17 mouse cellular contexts compared by ENCODE assay signal in genomic region chr7:80875727-80876126, GRCm38 (mm10). TPM values are rescaled to one million over a fixed set of nuclear protein-coding genes. Genes with fewer than 3 reads are reported as not detected.
A peak's percentile ranks its signal among the peaks of the same experiment; 100 is the strongest.
DNase-seq lines count a peak whose midpoint lies in the region; ATAC-seq and TF ChIP-seq lines count a peak whose summit lies in the region.
"Had no signal": no experiment of that assay in that cellular context is flagged by ENCODE, and none has a peak within 500 bp of the region (broad histone marks: within the 10 kb centered on the region; RNA-seq: fewer than 3 reads in every experiment).

No protein-coding gene starts in this region.

- TF ChIP-seq CTCF in lung, postnatal 0 days (IDR thresholded peaks at IDR 0.05), result peak; percentile 28
- no peak for TF ChIP-seq CTCF in brain, embryonic 14.5 days (IDR thresholded peaks at IDR 0.05; ENCODE audit: borderline replicate concordance, extremely low read depth, insufficient read depth, insufficient read length)

- H3K4me1 ChIP-seq in kidney, embryonic 15.5 days, result no peaks in the 10 kb centered on the region
- no peaks in the 10 kb centered on the region for H3K4me1 ChIP-seq in lung, postnatal 0 days (ENCODE audit: insufficient read depth, low read depth, low read length)
- H3K4me1 ChIP-seq: embryonic facial prominence, embryonic 12.5 days; limb, embryonic 12.5 days had no signal

- no peaks in the 10 kb centered on the region for H3K27me3 ChIP-seq in kidney, embryonic 15.5 days
- no peaks in the 10 kb centered on the region for H3K27me3 ChIP-seq in lung, postnatal 0 days (replicated peaks; ENCODE audit: insufficient read depth, low read length)
- H3K27me3 ChIP-seq: limb, embryonic 12.5 days had no signal

- ATAC-seq in kidney, embryonic 15.5 days (replicated peaks; ENCODE audit: low FRiP score), result 0 out of 2 replicates have a peak, but pooled peaks have one; percentile 30
- ATAC-seq in lung, postnatal 0 days, result no peak
- ATAC-seq in activated CD4-positive, CD25-positive, alpha-beta regulatory T cell, adult 4 months, result no peak
- ATAC-seq: inflammation-experienced regulatory T-cells, adult 6 months had no signal

- H3K4me3 ChIP-seq in kidney, embryonic 15.5 days (replicated peaks), result no peak overlapping the region
- H3K4me3 ChIP-seq in lung, postnatal 0 days (ENCODE audit: low read depth, low read length), result no peak overlapping the region
- H3K4me3 ChIP-seq: embryonic facial prominence, embryonic 12.5 days; heart, embryonic 10.5 days; limb, embryonic 12.5 days had no signal

- no peak overlapping the region for H3K27ac ChIP-seq in kidney, embryonic 15.5 days
- H3K27ac ChIP-seq in lung, postnatal 0 days (ENCODE audit: low read length), result no peak overlapping the region
- H3K27ac ChIP-seq: embryonic facial prominence, embryonic 12.5 days; heart, embryonic 10.5 days; limb, embryonic 12.5 days had no signal

- no peak for TF ChIP-seq EP300 in lung, postnatal 0 days (IDR thresholded peaks at IDR 0.05)

- WGBS in kidney, embryonic 15.5 days, result 54% methylated on average over 37 of the region's 37 CpGs
- WGBS in lung, postnatal 0 days, result 65% methylated on average over 37 of the region's 37 CpGs

- TF ChIP-seq POLR2A in brain, embryonic 14.5 days (IDR thresholded peaks at IDR 0.05; ENCODE audit: borderline replicate concordance, extremely low read depth, insufficient read depth, insufficient read length, poor library complexity, severe bottlenecking), result no peak

- no peak overlapping the region for H3K9ac ChIP-seq in kidney, embryonic 15.5 days
- no peak overlapping the region for H3K9ac ChIP-seq in lung, postnatal 0 days (replicated peaks; ENCODE audit: low read depth)
- H3K9ac ChIP-seq: embryonic facial prominence, embryonic 12.5 days; limb, embryonic 12.5 days had no signal

- no peaks in the 10 kb centered on the region for H3K9me3 ChIP-seq in kidney, embryonic 15.5 days (replicated peaks)
- H3K9me3 ChIP-seq in lung, postnatal 0 days (ENCODE audit: low read length), result no peaks in the 10 kb centered on the region
- H3K9me3 ChIP-seq: embryonic facial prominence, embryonic 12.5 days; heart, embryonic 10.5 days; limb, embryonic 12.5 days had no signal

- H3K4me2 ChIP-seq in kidney, embryonic 15.5 days, result no peak overlapping the region
- H3K4me2 ChIP-seq in lung, postnatal 0 days (replicated peaks; ENCODE audit: low read depth, low read length), result no peak overlapping the region
- H3K4me2 ChIP-seq: embryonic facial prominence, embryonic 12.5 days; limb, embryonic 12.5 days had no signal

- no peak for DNase-seq in kidney, postnatal 14 days
- no peak for DNase-seq in lung, postnatal 0 days (ENCODE audit: low spot score)
- DNase-seq in lung, postnatal 36 days, result no peak
- DNase-seq in ES-CJ7 (ENCODE audit: low read depth, low spot score), result peak; percentile 74
- DNase-seq in brain, embryonic 14.5 days (ENCODE audit: low read depth), result peak; percentile 10
- DNase-seq in urinary bladder, postnatal 4 days (ENCODE audit: low spot score in 2 of 2), result no peak
- DNase-seq: cerebellum, postnatal 25 days; gastrocnemius, postnatal 25 days; heart, postnatal 14 days; kidney, postnatal 25 days; lung, postnatal 10 days had no signal

- H3K36me3 ChIP-seq in kidney, embryonic 15.5 days, result peaks cover 75% of the 10 kb centered on the region
- H3K36me3 ChIP-seq in lung, postnatal 0 days (ENCODE audit: insufficient read depth, low read length), result peaks cover 10% of the 10 kb centered on the region; the same call in 1 of the 2 replicates

RNA-seq across cellular contexts. Expression of gene Zscan2, which starts 15.0 kb away (rescaled TPM):
- 2.8 and 2.9 TPM in 2 replicates for polyA plus RNA-seq in kidney, embryonic 15.5 days (2015; fragmentation: Nextera tagmentation; extraction: Ambion mirVana)
- polyA plus RNA-seq in lung, postnatal 0 days (2015; fragmentation: Nextera tagmentation; extraction: Ambion mirVana), result 1.1 and 1.5 TPM in 2 replicates
- 31.2 and 37.1 TPM in 2 replicates for polyA plus RNA-seq in brain, embryonic 14.5 days (2012; rRNA removed)
- polyA plus RNA-seq in activated CD4-positive, CD25-positive, alpha-beta regulatory T cell, adult 4 months (2017; shearing (Covaris generic)), result 1 to 10 TPM; 3.0 to 3.3 TPM

RNA-seq across cellular contexts. Expression of gene Wdr73, which starts 25.3 kb away (rescaled TPM):
- polyA plus RNA-seq in kidney, embryonic 15.5 days (2015; fragmentation: Nextera tagmentation; extraction: Ambion mirVana), result 36.7 and 37.5 TPM in 2 replicates
- 17.5 and 20.7 TPM in 2 replicates for polyA plus RNA-seq in lung, postnatal 0 days (2015; fragmentation: Nextera tagmentation; extraction: Ambion mirVana)
- polyA plus RNA-seq in brain, embryonic 14.5 days (2012; rRNA removed), result 32.8 and 37.1 TPM in 2 replicates
- polyA plus RNA-seq in activated CD4-positive, CD25-positive, alpha-beta regulatory T cell, adult 4 months (2017; shearing (Covaris generic)), result 10 to 100 TPM; 22.5 to 27.1 TPM

RNA-seq across cellular contexts. Expression of gene Nmb, which starts 29.1 kb away (rescaled TPM):
- 8.2 and 10.0 TPM in 2 replicates for polyA plus RNA-seq in kidney, embryonic 15.5 days (2015; fragmentation: Nextera tagmentation; extraction: Ambion mirVana)
- 6.3 and 8.3 TPM in 2 replicates for polyA plus RNA-seq in lung, postnatal 0 days (2015; fragmentation: Nextera tagmentation; extraction: Ambion mirVana)
- polyA plus RNA-seq in brain, embryonic 14.5 days (2012; rRNA removed), result 10.3 and 10.5 TPM in 2 replicates
- polyA plus RNA-seq in activated CD4-positive, CD25-positive, alpha-beta regulatory T cell, adult 4 months (2017; shearing (Covaris generic)), result 10 to 100 TPM; 58.7 to 67.5 TPM

RNA-seq across cellular contexts. Expression of gene Iqgap1, which starts 50.0 kb away (rescaled TPM):
- 95.2 and 95.3 TPM in 2 replicates for polyA plus RNA-seq in kidney, embryonic 15.5 days (2015; fragmentation: Nextera tagmentation; extraction: Ambion mirVana)
- 153 and 183 TPM in 2 replicates for polyA plus RNA-seq in lung, postnatal 0 days (2015; fragmentation: Nextera tagmentation; extraction: Ambion mirVana)
- 27.1 and 31.4 TPM in 2 replicates for polyA plus RNA-seq in brain, embryonic 14.5 days (2012; rRNA removed)
- 100 to 1,000 TPM; 203 to 267 TPM for polyA plus RNA-seq in activated CD4-positive, CD25-positive, alpha-beta regulatory T cell, adult 4 months (2017; shearing (Covaris generic))

Comparison
In these comparisons a context has a peak if more than half of its experiments do, and no peak if none do; other contexts are left out.
1. DNase-seq: peak in ES-CJ7 (single experiment) and brain, embryonic 14.5 days (single experiment); none in kidney, postnatal 14 days (single experiment), lung, postnatal 0 days (single experiment), lung, postnatal 36 days (single experiment) and urinary bladder, postnatal 4 days (0 of 2).